8 mouse cellular contexts compared by ENCODE assay signal in the genomic region with DNA sequence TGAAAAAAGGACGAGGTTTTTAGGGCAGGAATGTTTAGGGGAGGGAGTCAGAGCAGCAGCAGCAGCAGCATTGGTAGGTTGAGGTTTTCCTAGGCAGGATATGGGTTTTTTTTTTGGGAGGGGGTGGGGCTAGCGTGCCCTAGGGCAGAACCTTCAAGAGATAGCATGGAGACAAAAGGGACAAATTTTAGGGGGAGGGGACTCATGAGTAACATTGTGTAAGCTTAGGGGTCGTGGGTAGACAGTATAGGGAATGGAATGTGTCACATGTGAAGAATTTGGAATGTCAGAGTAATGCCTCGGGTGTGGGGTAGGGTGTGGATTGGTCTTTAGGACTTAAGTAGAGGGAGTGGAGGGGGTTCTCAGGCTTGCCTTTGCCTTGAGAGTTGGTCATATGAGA. TPM values are rescaled to one million over a fixed set of nuclear protein-coding genes. Genes with fewer than 3 reads are reported as not detected.
DNase-seq lines count a peak whose midpoint lies in the region; ATAC-seq lines count a peak whose summit lies in the region.

No protein-coding gene starts in this region.

- H3K27me3 ChIP-seq in kidney, embryonic 16.5 days (ENCODE audit: insufficient read depth, low read length): no peaks in the 10 kb centered on the region
- H3K27me3 ChIP-seq in hindbrain, embryonic 13.5 days: no peaks in the 10 kb centered on the region
- H3K27me3 ChIP-seq in midbrain, embryonic 14.5 days (ENCODE audit: control insufficient read depth, insufficient read depth, low read length): no peaks in the 10 kb centered on the region

- no peak for ATAC-seq in kidney, embryonic 16.5 days (ENCODE audit: low FRiP score, low TSS enrichment)
- ATAC-seq in hindbrain, embryonic 13.5 days (ENCODE audit: low FRiP score): no peak
- no peak for ATAC-seq in midbrain, embryonic 14.5 days (ENCODE audit: low FRiP score, low TSS enrichment)
- ATAC-seq in monocyte, adult 5-6 weeks (replicated peaks; ENCODE audit: insufficient number of reproducible peaks, low FRiP score, low TSS enrichment, poor library complexity, severe bottlenecking): no peak

- 21% methylated on average over 4 of the region's 4 CpGs for WGBS in kidney, embryonic 16.5 days
- 31% methylated on average over 4 of the region's 4 CpGs for WGBS in hindbrain, embryonic 13.5 days
- WGBS in midbrain, embryonic 14.5 days: 29% methylated on average over 4 of the region's 4 CpGs

- peak overlapping the region; percentile 60 for H3K4me3 ChIP-seq in kidney, embryonic 16.5 days (ENCODE audit: low read length)
- H3K4me3 ChIP-seq in hindbrain, embryonic 13.5 days: peak overlapping the region; percentile 54
- peak overlapping the region; percentile 47 for H3K4me3 ChIP-seq in midbrain, embryonic 14.5 days (replicated peaks; ENCODE audit: low read depth, low read length)

- peaks cover 6% of the 10 kb centered on the region; the same call in 1 of the 2 replicates for H3K4me1 ChIP-seq in kidney, embryonic 16.5 days (ENCODE audit: insufficient read depth, low read length)
- H3K4me1 ChIP-seq in hindbrain, embryonic 13.5 days (replicated peaks): peaks cover 7% of the 10 kb centered on the region
- H3K4me1 ChIP-seq in midbrain, embryonic 14.5 days (ENCODE audit: control insufficient read depth, insufficient read depth, low read length): 0 out of 2 replicates have a peak, but pooled peaks cover 4% of the 10 kb centered on the region

- no peak overlapping the region for H3K27ac ChIP-seq in kidney, embryonic 16.5 days (ENCODE audit: low read length)
- no peak overlapping the region for H3K27ac ChIP-seq in hindbrain, embryonic 13.5 days
- no peak overlapping the region for H3K27ac ChIP-seq in midbrain, embryonic 14.5 days (replicated peaks; ENCODE audit: low read depth, low read length)

- no peaks in the 10 kb centered on the region for H3K9me3 ChIP-seq in kidney, embryonic 16.5 days (ENCODE audit: low read length)
- no peaks in the 10 kb centered on the region for H3K9me3 ChIP-seq in hindbrain, embryonic 13.5 days
- H3K9me3 ChIP-seq in midbrain, embryonic 14.5 days (ENCODE audit: control insufficient read depth, low read length): no peaks in the 10 kb centered on the region

- DNase-seq in kidney, postnatal 10 days: no peak
- peak; percentile 31 for DNase-seq in NIH3T3 (ENCODE audit: low read depth)
- no peak for DNase-seq in midbrain, embryonic 14.5 days
- no peak for DNase-seq in spleen, postnatal 36 days (ENCODE audit: low spot score in 2 of 2)
- DNase-seq in embryo, embryonic 11 days: no peak

- peak overlapping the region; percentile 72 for H3K9ac ChIP-seq in kidney, embryonic 16.5 days (replicated peaks; ENCODE audit: low read length)
- peak overlapping the region; percentile 70 for H3K9ac ChIP-seq in hindbrain, embryonic 13.5 days
- peak overlapping the region; percentile 48 for H3K9ac ChIP-seq in midbrain, embryonic 14.5 days (replicated peaks; ENCODE audit: low read length)

- H3K36me3 ChIP-seq in kidney, embryonic 16.5 days (ENCODE audit: insufficient read depth, low read length): peaks cover 20% of the 10 kb centered on the region; the same call in 1 of the 2 replicates
- peaks cover 21% of the 10 kb centered on the region for H3K36me3 ChIP-seq in hindbrain, embryonic 13.5 days
- peaks cover 13% of the 10 kb centered on the region for H3K36me3 ChIP-seq in midbrain, embryonic 14.5 days (ENCODE audit: control insufficient read depth, insufficient read depth, low read length)

- H3K4me2 ChIP-seq in kidney, embryonic 16.5 days (replicated peaks; ENCODE audit: low read depth, low read length): peak overlapping the region; percentile 65
- H3K4me2 ChIP-seq in hindbrain, embryonic 13.5 days: peak overlapping the region; percentile 67
- peak overlapping the region; percentile 61 for H3K4me2 ChIP-seq in midbrain, embryonic 14.5 days (ENCODE audit: low read length)

RNA-seq across cellular contexts. Expression of a gene that starts 0.6 kb away (rescaled TPM):
- 0.59 TPM in 1 of 2 replicates, not detected in the other for polyA plus RNA-seq in kidney, embryonic 16.5 days (2015; fragmentation: Nextera tagmentation; extraction: Ambion mirVana)
- polyA plus RNA-seq in hindbrain, embryonic 13.5 days (2015; fragmentation: Nextera tagmentation; extraction: Ambion mirVana): 0.60 TPM in 1 of 2 replicates, not detected in the other
- polyA plus RNA-seq in midbrain, embryonic 14.5 days (2014; fragmentation: Nextera tagmentation; extraction: Ambion mirVana): not detected in 2 replicates
- total RNA-seq in monocyte, adult 5-6 weeks (2017): 0.75 TPM in 1 of 3 replicates, not detected in the others

RNA-seq across cellular contexts. Expression of a gene that starts 5.5 kb away (rescaled TPM):
- polyA plus RNA-seq in kidney, embryonic 16.5 days (2015; fragmentation: Nextera tagmentation; extraction: Ambion mirVana): 69.3 and 74.7 TPM in 2 replicates
- 113 TPM in 2 replicates for polyA plus RNA-seq in hindbrain, embryonic 13.5 days (2015; fragmentation: Nextera tagmentation; extraction: Ambion mirVana)
- 126 and 144 TPM in 2 replicates for polyA plus RNA-seq in midbrain, embryonic 14.5 days (2014; fragmentation: Nextera tagmentation; extraction: Ambion mirVana)
- 6.3 to 9.0 TPM (median 6.8 TPM) in 3 replicates for total RNA-seq in monocyte, adult 5-6 weeks (2017)

RNA-seq across cellular contexts. Expression of a gene that starts 8.6 kb away (rescaled TPM):
- polyA plus RNA-seq in kidney, embryonic 16.5 days (2015; fragmentation: Nextera tagmentation; extraction: Ambion mirVana): 45.7 and 48.8 TPM in 2 replicates
- 32.2 and 32.4 TPM in 2 replicates for polyA plus RNA-seq in hindbrain, embryonic 13.5 days (2015; fragmentation: Nextera tagmentation; extraction: Ambion mirVana)
- polyA plus RNA-seq in midbrain, embryonic 14.5 days (2014; fragmentation: Nextera tagmentation; extraction: Ambion mirVana): 23.9 and 29.5 TPM in 2 replicates
- 27.2 to 41.6 TPM (median 36.4 TPM) in 3 replicates for total RNA-seq in monocyte, adult 5-6 weeks (2017)

RNA-seq across cellular contexts. Expression of a gene that starts 25.8 kb away (rescaled TPM):
- 47.6 and 50.4 TPM in 2 replicates for polyA plus RNA-seq in kidney, embryonic 16.5 days (2015; fragmentation: Nextera tagmentation; extraction: Ambion mirVana)
- 43.0 and 46.3 TPM in 2 replicates for polyA plus RNA-seq in hindbrain, embryonic 13.5 days (2015; fragmentation: Nextera tagmentation; extraction: Ambion mirVana)
- polyA plus RNA-seq in midbrain, embryonic 14.5 days (2014; fragmentation: Nextera tagmentation; extraction: Ambion mirVana): 39.3 and 53.8 TPM in 2 replicates
- 46.2 to 57.8 TPM (median 57.1 TPM) in 3 replicates for total RNA-seq in monocyte, adult 5-6 weeks (2017)

RNA-seq across cellular contexts. Expression of a gene that starts 28.0 kb away (rescaled TPM):
- 17.4 and 19.6 TPM in 2 replicates for polyA plus RNA-seq in kidney, embryonic 16.5 days (2015; fragmentation: Nextera tagmentation; extraction: Ambion mirVana)
- polyA plus RNA-seq in hindbrain, embryonic 13.5 days (2015; fragmentation: Nextera tagmentation; extraction: Ambion mirVana): 53.9 and 55.5 TPM in 2 replicates
- 72.2 and 73.0 TPM in 2 replicates for polyA plus RNA-seq in midbrain, embryonic 14.5 days (2014; fragmentation: Nextera tagmentation; extraction: Ambion mirVana)
- not detected in 3 replicates for total RNA-seq in monocyte, adult 5-6 weeks (2017)
